In the genomic region with DNA sequence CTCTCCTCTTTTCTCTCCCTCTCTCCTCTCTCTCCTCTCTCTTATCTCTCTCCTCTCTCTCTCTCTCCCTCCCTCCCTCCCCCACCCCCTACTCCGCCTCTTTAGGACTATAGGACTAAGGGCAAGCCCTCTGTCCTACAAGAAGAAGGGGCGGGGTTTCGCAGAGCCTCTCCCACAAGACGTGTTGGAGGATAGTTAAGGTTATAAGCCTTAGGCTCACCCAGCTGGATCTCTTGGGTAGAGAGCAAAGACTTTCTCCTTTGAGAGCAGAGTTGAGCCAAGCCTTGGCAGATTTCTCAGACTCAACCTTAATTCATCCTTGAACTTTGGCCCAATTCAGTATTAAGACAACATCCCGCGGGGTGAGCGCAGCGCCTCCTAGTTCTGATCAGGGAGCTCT, we compare ENCODE assay signal across 1 mouse cellular context.
TF ChIP-seq lines count a peak whose summit lies in the region.

No protein-coding gene starts in this region.

TF ChIP-seq in MEL, 35 proteins besides CTCF, POLR2A, EP300 and RAD21 (continued from another document):
- TF ChIP-seq ZMIZ1 (IDR thresholded peaks at IDR 0.05; ENCODE audit: low read depth, low read length): no peak
